Mouse (Mus musculus) hindbrain, postnatal 0 days (tissue): ENCODE measurements around the gene Kcnq1. TPM values are rescaled to one million over a fixed set of nuclear protein-coding genes. Genes with fewer than 3 reads are reported as not detected.

Source experiments
- ATAC-seq: fragments of 200-750 bp; cut with Nextera tagmentation; 2 replicates; pipeline ENCODE4 v1.8.0; 2017; ENCODE audit warnings: mild to moderate bottlenecking, moderate TSS enrichment, moderate library complexity
- DNase-seq: peaks from one replicate; pipeline ENCODE4 v3.0.0-alpha.2; 2015; ENCODE audit warnings: low spot score
- H3K27ac ChIP-seq: fragments of 300-500 bp; sonication (generic); 2 replicates; pipeline ENCODE4 v1.5.1; 2014; ENCODE audit warnings: mild to moderate bottlenecking
- H3K27me3 ChIP-seq: fragments of 300-500 bp; sonication (generic); 2 replicates; pipeline ENCODE4 v1.6.1; 2014; ENCODE audit warnings: low read length, mixed read lengths; ENCODE audit not compliant: insufficient read depth
- H3K36me3 ChIP-seq: fragments of 300-500 bp; sonication (generic); 2 replicates; pipeline ENCODE4 v1.6.1; 2014; ENCODE audit warnings: low read length, mixed read lengths; ENCODE audit not compliant: insufficient read depth
- H3K4me1 ChIP-seq: fragments of 300-500 bp; sonication (generic); 2 replicates; pipeline ENCODE4 v1.6.1; 2014; ENCODE audit warnings: antibody characterized with exemption, low read length, mixed read lengths; ENCODE audit not compliant: insufficient read depth
- H3K4me2 ChIP-seq: fragments of 300-500 bp; sonication (generic); 2 replicates; pipeline ENCODE4 v1.6.1; 2014; ENCODE audit warnings: low read depth, mild to moderate bottlenecking, low read length, moderate library complexity, mixed read lengths
- H3K4me3 ChIP-seq: fragments of 300-500 bp; sonication (generic); 2 replicates; pipeline ENCODE4 v1.5.1; 2014; ENCODE audit warnings: low read length
- H3K9ac ChIP-seq: fragments of 300-500 bp; sonication (generic); replicated peaks from 2 replicates; pipeline ENCODE4 v1.6.1; 2014; ENCODE audit warnings: mild to moderate bottlenecking, low read length, moderate library complexity, mixed read lengths
- H3K9me3 ChIP-seq: fragments of 300-500 bp; sonication (generic); 2 replicates; pipeline ENCODE4 v1.6.1; 2016; ENCODE audit warnings: low read length, mixed read lengths
- CTCF ChIP-seq: IDR thresholded peaks from 2 replicates; pipeline ENCODE4 v1.5.1; 2016; ENCODE audit warnings: antibody characterized with exemption, control low read depth, low read depth
- WGBS: fragments of 180-500 bp; shearing (Covaris S2); extraction: QIAGEN DNeasy Blood & Tissue Kit; methylation state at CpG from one replicate; pipeline ENCODE4 v1.1.7; 2014; 5-methylcytosine and 5-hydroxymethylcytosine counted together
- polyA plus RNA-seq: library from polyadenylated mRNA; unstranded; fragments of >200 nt; fragmentation: Nextera tagmentation; extraction: Ambion mirVana; gene quantifications from 2 replicates; pipeline ENCODE4 v1.2.1, GENCODE M21; 2015
- total RNA-seq: library from RNA; depleted of rRNA; stranded (reverse); fragments of >200 nt; gene quantifications from 2 replicates; pipeline ENCODE4 v1.2.3, GENCODE M21; 2014

Kcnq1 gene
- total and polyA plus RNA-seq, 2 experiments from 2014 or later = 1.4 to 1.9 TPM

GRCm38 (mm10) chr7:143186378-143186777, 80.2 kb downstream of the Kcnq1 start:
- no peak overlapping the region for H3K27ac ChIP-seq

DNA sequence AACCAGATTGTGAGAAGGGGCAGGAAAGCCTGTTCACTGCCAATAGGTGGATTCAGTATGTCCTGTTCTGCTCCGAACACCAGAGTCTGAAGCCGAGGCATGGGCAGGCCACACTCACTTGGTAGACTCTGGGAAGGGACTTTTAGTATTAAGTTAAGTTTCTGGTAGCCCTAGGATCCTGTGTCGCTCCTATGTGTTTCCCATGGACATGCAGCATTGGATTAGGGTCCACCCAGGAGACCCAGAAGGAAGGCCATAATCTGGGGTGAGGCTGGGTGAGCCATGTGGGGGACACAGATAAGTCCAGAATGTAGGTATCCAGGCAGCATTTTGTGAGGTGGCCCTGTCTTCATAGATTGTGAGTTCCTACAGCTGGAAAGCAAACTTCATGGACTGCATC, 81.0 kb downstream of the Kcnq1 start:
- TF ChIP-seq CTCF = no peak
- DNase-seq = no peak
- no peaks in the 10 kb centered on the region for H3K36me3 ChIP-seq
- ATAC-seq = no peak
- no peaks in the 10 kb centered on the region for H3K4me1 ChIP-seq
- WGBS = 95% methylated on average over 3 of the region's 3 CpGs
- H3K4me3 ChIP-seq = no peak overlapping the region
- H3K27ac ChIP-seq = no peak overlapping the region
- H3K27me3 ChIP-seq = no peaks in the 10 kb centered on the region
- H3K9ac ChIP-seq = no peak overlapping the region
- no peak overlapping the region for H3K4me2 ChIP-seq
- no peaks in the 10 kb centered on the region for H3K9me3 ChIP-seq

More at GRCm38 (mm10) chr7:143186378-143186777, 80.2 kb downstream of the Kcnq1 start:
- H3K36me3 ChIP-seq = no peaks in the 10 kb centered on the region
- H3K9ac ChIP-seq = no peak overlapping the region
- H3K4me1 ChIP-seq = no peaks in the 10 kb centered on the region
- no peaks in the 10 kb centered on the region for H3K27me3 ChIP-seq
- H3K4me3 ChIP-seq = no peak overlapping the region
- ATAC-seq (peak; percentile 56; the same call in 1 of the 2 replicates), DNase-seq (no peak)
- TF ChIP-seq CTCF = no peak
- 73% methylated on average over 10 of the region's 10 CpGs for WGBS
- no peak overlapping the region for H3K4me2 ChIP-seq
- no peaks in the 10 kb centered on the region for H3K9me3 ChIP-seq

- no peak overlapping the region for H3K4me2 ChIP-seq
- 94% methylated on average over 2 of the region's 2 CpGs for WGBS
- H3K9ac ChIP-seq = no peak overlapping the region
- H3K9me3 ChIP-seq = no peaks in the 10 kb centered on the region
- no peak overlapping the region for H3K4me3 ChIP-seq
- no peaks in the 10 kb centered on the region for H3K36me3 ChIP-seq
- H3K27me3 ChIP-seq = no peaks in the 10 kb centered on the region
- TF ChIP-seq CTCF = no peak
- ATAC-seq (no peak), DNase-seq (no peak)
- H3K4me1 ChIP-seq = no peaks in the 10 kb centered on the region
- H3K27ac ChIP-seq = no peak overlapping the region
Observed at GRCm38 (mm10) chr7:143188589-143188988, 82.4 kb downstream of the Kcnq1 start.

DNA sequence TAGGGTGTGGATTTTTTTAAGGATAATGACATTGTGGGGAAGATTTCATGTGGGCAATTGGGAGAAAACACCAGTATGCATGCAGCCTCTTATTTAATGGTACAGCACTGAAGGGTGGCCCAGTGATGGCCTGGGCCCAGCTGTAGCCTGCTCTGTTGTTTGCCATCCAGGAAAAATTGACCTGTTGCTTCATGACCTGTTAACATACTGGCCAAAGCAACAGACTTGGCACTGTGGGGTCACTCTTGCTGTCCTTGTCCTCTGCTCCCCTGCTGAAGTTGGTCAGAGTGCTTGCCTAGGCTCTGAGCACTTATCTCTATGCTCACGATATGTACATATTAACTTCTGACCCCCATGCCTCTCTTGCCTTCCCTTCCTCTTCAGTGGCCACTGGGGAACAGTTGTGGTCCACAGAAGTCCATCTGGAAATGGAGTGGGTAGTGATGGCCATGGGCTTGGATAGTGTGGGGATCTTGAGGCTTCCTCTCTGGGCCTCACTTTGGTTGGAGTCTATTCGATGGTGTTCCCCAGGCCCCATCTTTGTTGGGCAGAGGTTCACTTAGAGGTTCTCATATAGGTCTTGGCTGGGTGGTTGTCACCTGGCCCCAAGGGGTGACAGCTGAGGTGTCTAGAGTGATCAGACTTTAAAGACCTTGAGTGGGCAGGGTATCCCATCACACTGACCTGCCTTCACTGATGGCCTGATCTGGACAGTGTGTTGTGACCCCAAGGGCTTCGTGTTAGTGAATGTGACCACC, 84.0 kb downstream of the Kcnq1 start:
- DNase-seq = no peak
- H3K27ac ChIP-seq = no peak overlapping the region
- H3K4me1 ChIP-seq = no peaks in the 10 kb centered on the region
- ATAC-seq = no peak
- H3K9ac ChIP-seq = no peak overlapping the region
- H3K9me3 ChIP-seq = no peaks in the 10 kb centered on the region
- 93% methylated on average over 3 of the region's 3 CpGs for WGBS
- no peak for TF ChIP-seq CTCF
- no peaks in the 10 kb centered on the region for H3K27me3 ChIP-seq
- H3K36me3 ChIP-seq = no peaks in the 10 kb centered on the region
- H3K4me3 ChIP-seq = no peak overlapping the region
- no peak overlapping the region for H3K4me2 ChIP-seq

DNA sequence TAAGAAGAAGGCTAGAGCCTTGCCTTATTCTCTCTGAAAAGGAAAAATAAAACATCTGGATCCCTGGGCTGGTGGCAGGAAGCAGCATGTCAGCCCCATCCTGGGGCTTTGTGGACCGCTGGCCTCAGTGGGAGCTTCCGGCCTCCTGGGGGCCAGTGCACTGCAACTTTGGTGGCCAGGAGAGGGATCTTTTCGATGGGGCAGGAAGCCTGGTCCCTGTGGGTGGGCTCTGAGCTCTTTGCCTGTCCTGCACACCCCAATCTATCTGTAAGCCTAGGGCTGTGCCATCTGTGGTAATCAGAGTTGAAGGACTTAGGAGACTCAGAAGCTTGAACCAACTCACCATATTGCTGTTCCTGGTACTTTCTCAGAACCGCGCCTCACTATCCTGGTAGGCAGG, 84.7 kb downstream of the Kcnq1 start:
- no peak overlapping the region for H3K4me3 ChIP-seq
- H3K36me3 ChIP-seq = no peaks in the 10 kb centered on the region
- H3K4me2 ChIP-seq = no peak overlapping the region
- TF ChIP-seq CTCF = no peak
- no peaks in the 10 kb centered on the region for H3K27me3 ChIP-seq
- H3K9ac ChIP-seq = no peak overlapping the region
- no peak for DNase-seq
- 84% methylated on average over 5 of the region's 5 CpGs for WGBS
- no peaks in the 10 kb centered on the region for H3K9me3 ChIP-seq
- H3K4me1 ChIP-seq = no peaks in the 10 kb centered on the region
- H3K27ac ChIP-seq = no peak overlapping the region
- no peak for ATAC-seq

DNA sequence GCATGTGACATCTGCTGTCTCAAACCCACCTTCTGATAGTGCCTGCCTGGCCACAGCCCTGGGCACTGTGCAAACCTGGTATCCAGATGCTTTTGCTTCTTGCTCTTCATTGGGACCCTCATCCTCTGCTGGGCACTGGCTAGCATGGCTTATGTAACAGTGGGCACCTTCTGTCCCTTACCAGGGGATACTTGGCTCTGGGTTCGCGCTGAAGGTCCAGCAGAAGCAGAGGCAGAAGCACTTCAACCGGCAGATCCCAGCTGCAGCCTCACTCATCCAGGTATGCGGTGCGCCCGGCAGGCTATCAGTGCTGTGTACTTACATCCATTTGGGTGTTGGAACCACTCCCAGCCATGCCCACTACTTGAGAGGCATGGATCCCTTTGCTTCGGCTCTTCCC, 86.2 kb downstream of the Kcnq1 start:
- no peaks in the 10 kb centered on the region for H3K4me1 ChIP-seq
- H3K4me2 ChIP-seq = no peak overlapping the region
- H3K4me3 ChIP-seq = no peak overlapping the region
- ATAC-seq = no peak
- H3K9me3 ChIP-seq = no peaks in the 10 kb centered on the region
- H3K27ac ChIP-seq = no peak overlapping the region
- H3K36me3 ChIP-seq = no peaks in the 10 kb centered on the region
- no peak for DNase-seq
- no peaks in the 10 kb centered on the region for H3K27me3 ChIP-seq
- no peak overlapping the region for H3K9ac ChIP-seq
- no peak for TF ChIP-seq CTCF
- 93% methylated on average over 7 of the region's 7 CpGs for WGBS

GRCm38 (mm10) chr7:143194064-143194463, 87.9 kb downstream of the Kcnq1 start:
- no peak for ATAC-seq
- WGBS = 89% methylated on average over 7 of the region's 7 CpGs
- no peak for DNase-seq
- Histone ChIP-seq H3K9me3 (no peaks in the 10 kb centered on the region), H3K9ac (no peak overlapping the region), H3K4me2 (no peak overlapping the region), H3K4me3 (no peak overlapping the region), H3K4me1 (no peaks in the 10 kb centered on the region), H3K27me3 (no peaks in the 10 kb centered on the region), H3K27ac (no peak overlapping the region), H3K36me3 (no peaks in the 10 kb centered on the region)
- TF ChIP-seq CTCF = no peak
